Mouse (Mus musculus): ENCODE measurements around the gene Ifit3. TPM values are rescaled to one million over a fixed set of nuclear protein-coding genes. Genes with fewer than 3 reads are reported as not detected.
A peak's percentile ranks its signal among the peaks of the same experiment; 100 is the strongest.
"Not testable (repeated sequence)": the region's sequence is repeated elsewhere in the genome, so short reads cannot be mapped to it uniquely, and the experiment has no call there.

The Ifit3 gene
- total RNA-seq (2014; rRNA removed) (1.8 and 2.3 TPM in 2 replicates), polyA plus RNA-seq (2015; fragmentation: Nextera tagmentation; extraction: Ambion mirVana) (3.1 and 3.6 TPM in 2 replicates)

DNA sequence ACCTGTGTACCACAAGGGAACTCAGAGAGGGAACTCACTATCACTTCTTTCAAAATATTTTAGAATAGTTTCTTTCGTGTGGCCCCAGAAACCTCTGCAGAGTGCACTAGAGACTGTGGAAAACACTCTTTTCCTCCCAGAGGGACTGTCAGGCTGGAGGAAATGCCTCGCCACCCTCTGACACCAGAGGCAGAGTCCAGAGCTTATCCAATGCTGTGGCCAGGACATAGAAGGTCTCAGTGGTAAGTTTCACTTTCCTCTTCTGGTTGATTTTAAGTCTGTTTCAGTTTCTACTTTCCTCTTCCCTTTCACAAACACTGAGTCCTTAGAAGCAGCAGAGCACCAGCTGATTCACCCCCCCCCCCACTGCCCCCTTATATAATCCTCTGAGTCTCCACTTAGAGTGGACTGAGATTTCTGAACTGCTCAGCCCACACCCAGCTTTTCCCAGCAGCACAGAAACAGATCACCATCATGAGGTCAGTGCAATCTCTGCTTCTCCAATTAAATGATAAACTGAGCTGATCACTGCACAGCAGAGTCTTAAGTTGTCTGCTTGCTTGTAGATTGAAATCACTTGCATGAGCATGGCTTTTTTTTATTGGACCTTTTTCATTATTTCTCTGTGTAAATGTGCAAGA lies at the start of gene Ifit3:
Ifit3 (plus strand) TSS at position 406 of the 641 bp plus-strand sequence.
- not testable (repeated sequence) for H3K4me2 ChIP-seq (ENCODE audit: low read depth, low read length); H3K4me1 ChIP-seq (ENCODE audit: insufficient read depth, low read length); H3K36me3 ChIP-seq (ENCODE audit: insufficient read depth, low read length); H3K27me3 ChIP-seq (ENCODE audit: insufficient read depth, low read length); H3K9me3 ChIP-seq (ENCODE audit: low read length); H3K27ac ChIP-seq; ATAC-seq; DNase-seq (ENCODE audit: low spot score); H3K4me3 ChIP-seq (ENCODE audit: low read length); H3K9ac ChIP-seq (replicated peaks; ENCODE audit: low read length)
- 76% methylated on average over 2 of the region's 2 CpGs for WGBS

DNA sequence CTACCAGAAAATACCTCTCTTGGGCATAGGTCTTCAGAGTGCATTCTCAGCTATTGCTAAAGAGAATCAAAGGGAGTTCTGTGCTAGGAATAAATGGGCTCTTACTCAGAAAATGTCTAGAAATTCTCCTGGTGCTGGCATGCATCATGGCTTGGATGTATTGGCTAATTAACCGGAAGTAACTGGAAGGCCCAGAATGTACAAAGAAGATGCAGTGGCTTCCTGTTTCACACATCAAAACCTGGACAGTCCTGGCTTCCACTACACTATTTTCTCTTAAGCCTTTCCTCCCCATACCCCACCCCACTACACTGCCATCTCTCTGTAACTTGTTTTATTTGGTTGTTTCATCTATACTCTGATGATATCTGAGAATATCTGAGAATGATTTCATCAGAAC lies 43.9 kb upstream of the Ifit3 start:
- Histone ChIP-seq H3K36me3 (ENCODE audit: insufficient read depth, low read length) (no peaks in the 10 kb centered on the region), H3K9ac (replicated peaks; ENCODE audit: low read length) (no peak overlapping the region), H3K27ac (no peak overlapping the region), H3K9me3 (ENCODE audit: low read length) (no peaks in the 10 kb centered on the region), H3K4me2 (ENCODE audit: low read depth, low read length) (no peak overlapping the region), H3K27me3 (ENCODE audit: insufficient read depth, low read length) (no peaks in the 10 kb centered on the region), H3K4me3 (ENCODE audit: low read length) (no peak overlapping the region), H3K4me1 (ENCODE audit: insufficient read depth, low read length) (no peaks in the 10 kb centered on the region)
- no peak for TF ChIP-seq CTCF (IDR thresholded peaks at IDR 0.05; ENCODE audit: low read depth)
- 83% methylated on average over 1 of the region's 1 CpGs for WGBS
- DNase-seq (ENCODE audit: low spot score) (no peak), ATAC-seq (no peak)

DNA sequence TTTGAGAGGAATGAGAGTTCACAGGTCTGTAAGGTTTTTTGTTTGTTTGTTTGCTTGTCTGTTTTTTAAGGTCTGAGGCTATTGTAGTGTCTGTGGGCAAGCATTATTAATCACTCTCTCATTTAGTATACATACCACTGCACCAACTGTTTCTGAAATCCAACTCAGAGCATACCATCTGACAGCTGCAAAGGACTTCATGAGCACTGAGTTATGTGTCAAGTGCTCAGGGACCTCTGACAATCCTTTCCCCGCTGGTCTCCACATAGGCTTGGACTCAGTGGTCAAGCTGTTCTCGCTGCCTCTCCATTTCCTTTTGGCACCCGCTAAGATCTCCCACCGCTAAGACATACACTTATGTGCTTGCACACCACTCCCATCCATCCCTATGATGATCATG lies 37.1 kb upstream of the Ifit3 start:
- H3K27ac ChIP-seq, result no peak overlapping the region
- no peak for TF ChIP-seq CTCF (IDR thresholded peaks at IDR 0.05; ENCODE audit: low read depth)
- no peak overlapping the region for H3K4me2 ChIP-seq (ENCODE audit: low read depth, low read length)
- H3K9me3 ChIP-seq (ENCODE audit: low read length), result no peaks in the 10 kb centered on the region
- WGBS, result 83% methylated on average over 4 of the region's 4 CpGs
- no peaks in the 10 kb centered on the region for H3K36me3 ChIP-seq (ENCODE audit: insufficient read depth, low read length)
- H3K4me3 ChIP-seq (ENCODE audit: low read length), result no peak overlapping the region
- H3K27me3 ChIP-seq (ENCODE audit: insufficient read depth, low read length), result no peaks in the 10 kb centered on the region
- ATAC-seq (no peak), DNase-seq (ENCODE audit: low spot score) (no peak)
- no peak overlapping the region for H3K9ac ChIP-seq (replicated peaks; ENCODE audit: low read length)
- no peaks in the 10 kb centered on the region for H3K4me1 ChIP-seq (ENCODE audit: insufficient read depth, low read length)

DNA sequence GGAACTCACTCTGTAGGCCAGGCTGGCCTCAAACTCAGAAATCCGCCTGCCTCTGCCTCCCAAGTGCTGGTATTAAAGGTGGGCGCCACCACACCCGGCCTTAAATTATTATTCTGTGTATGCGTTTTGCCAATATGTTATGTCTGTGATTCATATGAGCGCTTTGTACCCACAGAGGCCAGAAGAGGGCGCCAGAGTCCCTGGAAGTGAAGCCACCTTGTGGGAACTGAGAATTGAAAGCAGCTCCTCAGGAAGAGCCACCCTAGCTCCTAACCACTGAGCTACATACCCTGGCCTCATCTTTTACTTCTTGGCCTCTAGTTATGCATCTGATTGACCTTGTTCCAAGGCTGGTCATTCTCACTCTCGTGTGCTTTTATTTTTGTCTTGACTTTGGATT lies 35.4 kb upstream of the Ifit3 start:
- Histone ChIP-seq H3K4me2 (ENCODE audit: low read depth, low read length) (no peak overlapping the region), H3K36me3 (ENCODE audit: insufficient read depth, low read length) (no peaks in the 10 kb centered on the region), H3K9ac (replicated peaks; ENCODE audit: low read length) (no peak overlapping the region), H3K27ac (no peak overlapping the region), H3K27me3 (ENCODE audit: insufficient read depth, low read length) (no peaks in the 10 kb centered on the region), H3K9me3 (ENCODE audit: low read length) (no peaks in the 10 kb centered on the region), H3K4me1 (ENCODE audit: insufficient read depth, low read length) (no peaks in the 10 kb centered on the region), H3K4me3 (ENCODE audit: low read length) (no peak overlapping the region)
- 30% methylated on average over 7 of the region's 7 CpGs for WGBS
- TF ChIP-seq CTCF (IDR thresholded peaks at IDR 0.05; ENCODE audit: low read depth), result peak; percentile 80
- DNase-seq (ENCODE audit: low spot score), result peak; percentile 81
- ATAC-seq, result no peak

DNA sequence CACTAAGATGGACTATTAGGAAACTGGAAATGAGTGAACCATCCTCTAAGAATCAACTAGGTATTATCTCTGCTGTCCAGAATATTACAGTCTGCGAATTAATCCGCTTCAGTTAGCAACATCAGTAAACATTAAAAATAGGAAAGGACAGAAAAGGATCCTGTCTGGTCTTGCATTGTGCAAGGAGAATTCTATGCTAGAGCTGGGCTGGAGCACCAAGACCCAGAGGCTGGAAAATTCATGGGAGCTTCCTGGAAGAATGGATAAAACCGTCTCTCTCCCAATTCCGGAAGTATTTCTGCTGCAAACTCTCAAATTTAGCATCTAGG lies 33.2 kb upstream of the Ifit3 start:
- 37% methylated on average over 4 of the region's 4 CpGs for WGBS
- no peaks in the 10 kb centered on the region for H3K9me3 ChIP-seq (ENCODE audit: low read length)
- ATAC-seq, result no peak; the same call in 1 of the 2 replicates
- H3K9ac ChIP-seq (replicated peaks; ENCODE audit: low read length), result peak overlapping the region; percentile 25; the same call in 1 of the 2 replicates
- H3K36me3 ChIP-seq (ENCODE audit: insufficient read depth, low read length), result no peaks in the 10 kb centered on the region
- no peaks in the 10 kb centered on the region for H3K4me1 ChIP-seq (ENCODE audit: insufficient read depth, low read length)
- H3K4me2 ChIP-seq (ENCODE audit: low read depth, low read length), result peak overlapping the region; percentile 72
- no peaks in the 10 kb centered on the region for H3K27me3 ChIP-seq (ENCODE audit: insufficient read depth, low read length)
- H3K4me3 ChIP-seq (ENCODE audit: low read length), result peak overlapping the region; percentile 49
- peak overlapping the region; percentile 54; the same call in 1 of the 2 replicates for H3K27ac ChIP-seq
- no peak for DNase-seq (ENCODE audit: low spot score)
- TF ChIP-seq CTCF (IDR thresholded peaks at IDR 0.05; ENCODE audit: low read depth), result no peak

DNA sequence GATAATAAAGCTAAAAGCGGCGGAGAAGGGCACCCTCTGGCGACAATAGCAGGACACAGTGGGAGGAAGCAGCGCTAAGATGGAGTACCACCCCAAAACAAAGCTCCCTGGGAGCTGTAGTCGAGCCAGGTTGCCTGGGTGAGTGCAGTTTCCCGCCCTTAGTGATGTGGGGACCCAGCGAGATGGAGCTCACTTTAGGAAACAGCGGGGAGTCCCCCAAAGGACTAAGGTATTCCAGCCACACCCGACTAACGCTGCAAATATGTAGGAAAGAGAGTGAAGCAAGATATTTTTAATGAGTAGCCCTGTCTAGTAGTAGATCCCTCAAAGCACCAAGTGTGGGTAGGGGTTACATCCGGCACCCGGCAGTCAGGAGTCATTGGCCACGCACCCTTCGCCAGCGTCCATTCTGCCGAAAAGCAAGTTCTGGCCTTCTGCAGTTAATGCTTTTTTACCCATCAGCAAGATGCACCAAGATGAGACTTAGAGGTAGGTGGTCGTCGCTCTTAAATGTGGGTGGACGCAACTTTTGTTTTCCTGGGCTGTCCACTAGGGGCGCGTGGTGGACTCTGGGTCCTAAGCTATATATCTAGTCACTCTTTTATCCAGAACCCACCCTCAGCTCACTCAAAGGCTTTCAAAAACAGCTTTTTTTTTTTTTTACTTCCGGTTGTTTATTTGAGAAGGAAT lies 32.7 kb upstream of the Ifit3 start, which contains the start of gene Ifit2:
Ifit2 (plus strand) TSS at position 161 of the 690 bp plus-strand sequence.
- H3K4me2 ChIP-seq (ENCODE audit: low read depth, low read length), result peak within 1 kb of the TSS; percentile 72
- peak within 1 kb of the TSS; percentile 54; the same call in 1 of the 2 replicates for H3K27ac ChIP-seq
- peak within 1 kb of the TSS; percentile 25 for H3K9ac ChIP-seq (replicated peaks; ENCODE audit: low read length)
- TF ChIP-seq CTCF (IDR thresholded peaks at IDR 0.05; ENCODE audit: low read depth), result peak; percentile 77
- H3K9me3 ChIP-seq (ENCODE audit: low read length), result no peaks in the 10 kb centered on the region
- DNase-seq (ENCODE audit: low spot score) (peak; percentile 91), ATAC-seq (peak; percentile 96)
- H3K27me3 ChIP-seq (ENCODE audit: insufficient read depth, low read length), result no peaks in the 10 kb centered on the region
- no peaks in the 10 kb centered on the region for H3K4me1 ChIP-seq (ENCODE audit: insufficient read depth, low read length)
- H3K36me3 ChIP-seq (ENCODE audit: insufficient read depth, low read length), result no peaks in the 10 kb centered on the region
- under 1% methylated on average over 22 of the region's 22 CpGs for WGBS
- peak within 1 kb of the TSS; percentile 49 for H3K4me3 ChIP-seq (ENCODE audit: low read length)

DNA sequence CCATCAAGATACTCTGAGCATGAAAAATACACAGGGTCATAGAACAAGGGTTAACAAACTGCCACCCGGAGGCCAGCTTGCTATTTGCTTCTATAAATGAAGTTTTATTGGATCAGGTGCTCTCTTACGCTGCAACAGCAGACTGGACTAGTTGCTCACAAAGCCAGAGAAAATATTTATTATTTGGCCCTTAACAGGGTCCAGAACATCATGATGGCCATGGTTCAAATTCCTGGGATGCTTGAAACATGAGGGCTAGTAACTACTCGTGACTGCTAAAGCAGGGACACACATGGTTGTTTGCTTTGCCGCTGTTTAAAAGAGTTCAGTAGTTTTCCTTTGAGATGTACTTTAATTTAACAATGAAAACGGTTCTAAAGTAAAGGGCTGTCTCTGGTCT lies 31.4 kb upstream of the Ifit3 start:
- WGBS, result 63% methylated on average over 5 of the region's 5 CpGs
- Histone ChIP-seq H3K27ac (no peak overlapping the region), H3K9me3 (ENCODE audit: low read length) (no peaks in the 10 kb centered on the region), H3K4me3 (ENCODE audit: low read length) (no peak overlapping the region), H3K9ac (replicated peaks; ENCODE audit: low read length) (no peak overlapping the region), H3K4me1 (ENCODE audit: insufficient read depth, low read length) (no peaks in the 10 kb centered on the region), H3K36me3 (ENCODE audit: insufficient read depth, low read length) (no peaks in the 10 kb centered on the region), H3K4me2 (ENCODE audit: low read depth, low read length) (peak overlapping the region; percentile 33), H3K27me3 (ENCODE audit: insufficient read depth, low read length) (no peaks in the 10 kb centered on the region)
- ATAC-seq, result no peak
- no peak for TF ChIP-seq CTCF (IDR thresholded peaks at IDR 0.05; ENCODE audit: low read depth)
- DNase-seq (ENCODE audit: low spot score), result no peak

All from hindbrain, postnatal 0 days (tissue).